Mouse (Mus musculus): Measurements from ENCODE around the gene Cfap54. TPM values are rescaled to one million over a fixed set of nuclear protein-coding genes. Genes with fewer than 3 reads are reported as not detected.

Cfap54 gene
- total and polyA plus RNA-seq, 2 experiments from 2014 or later = 3.0 to 5.2 TPM

- no peak for TF ChIP-seq CTCF (IDR thresholded peaks at IDR 0.05; ENCODE audit: low read depth)
- no peak for ATAC-seq
These were observed 20.9 kb upstream of the Cfap54 start for GRCm38 (mm10) chr10:93102321-93102720.

GRCm38 (mm10) chr10:93098211-93098805 lies 16.9 kb upstream of the Cfap54 start:
- H3K9ac ChIP-seq (replicated peaks; ENCODE audit: low read length) = no peak overlapping the region
- 77% methylated on average over 7 of the region's 7 CpGs for WGBS

More at GRCm38 (mm10) chr10:93102321-93102720, 20.9 kb upstream of the Cfap54 start:
- H3K4me2 ChIP-seq (ENCODE audit: low read depth, low read length) = no peak overlapping the region
- no peaks in the 10 kb centered on the region for H3K4me1 ChIP-seq (ENCODE audit: insufficient read depth, low read length)
- no peak overlapping the region for H3K4me3 ChIP-seq (ENCODE audit: low read length)
- no peak for DNase-seq (ENCODE audit: low spot score)
- WGBS = 59% methylated on average over 5 of the region's 5 CpGs
- H3K36me3 ChIP-seq (ENCODE audit: insufficient read depth, low read length) = no peaks in the 10 kb centered on the region
- no peaks in the 10 kb centered on the region for H3K9me3 ChIP-seq (ENCODE audit: low read length)
- H3K9ac ChIP-seq (replicated peaks; ENCODE audit: low read length) = no peak overlapping the region
- H3K27ac ChIP-seq = no peak overlapping the region
- no peaks in the 10 kb centered on the region for H3K27me3 ChIP-seq (ENCODE audit: insufficient read depth, low read length)

GRCm38 (mm10) chr10:93097439-93097838 lies 16.0 kb upstream of the Cfap54 start:
- Histone ChIP-seq H3K4me2 (ENCODE audit: low read depth, low read length) (no peak overlapping the region), H3K27ac (no peak overlapping the region), H3K4me1 (ENCODE audit: insufficient read depth, low read length) (no peaks in the 10 kb centered on the region), H3K9ac (replicated peaks; ENCODE audit: low read length) (no peak overlapping the region), H3K27me3 (ENCODE audit: insufficient read depth, low read length) (no peaks in the 10 kb centered on the region), H3K36me3 (ENCODE audit: insufficient read depth, low read length) (no peaks in the 10 kb centered on the region), H3K9me3 (ENCODE audit: low read length) (no peaks in the 10 kb centered on the region), H3K4me3 (ENCODE audit: low read length) (no peak overlapping the region)
- 94% methylated on average over 7 of the region's 7 CpGs for WGBS
- DNase-seq (ENCODE audit: low spot score) (no peak), ATAC-seq (no peak)
- TF ChIP-seq CTCF (IDR thresholded peaks at IDR 0.05; ENCODE audit: low read depth) = no peak

More at GRCm38 (mm10) chr10:93098211-93098805, 16.9 kb upstream of the Cfap54 start:
- no peak overlapping the region for H3K4me2 ChIP-seq (ENCODE audit: low read depth, low read length)
- H3K4me3 ChIP-seq (ENCODE audit: low read length) = no peak overlapping the region
- no peak overlapping the region for H3K27ac ChIP-seq
- DNase-seq (ENCODE audit: low spot score) (no peak), ATAC-seq (no peak)
- no peaks in the 10 kb centered on the region for H3K27me3 ChIP-seq (ENCODE audit: insufficient read depth, low read length)
- no peaks in the 10 kb centered on the region for H3K36me3 ChIP-seq (ENCODE audit: insufficient read depth, low read length)
- no peak for TF ChIP-seq CTCF (IDR thresholded peaks at IDR 0.05; ENCODE audit: low read depth)
- no peaks in the 10 kb centered on the region for H3K9me3 ChIP-seq (ENCODE audit: low read length)
- no peaks in the 10 kb centered on the region for H3K4me1 ChIP-seq (ENCODE audit: insufficient read depth, low read length)

GRCm38 (mm10) chr10:93095827-93096226 lies 14.4 kb upstream of the Cfap54 start:
- H3K27me3 ChIP-seq (ENCODE audit: insufficient read depth, low read length) = no peaks in the 10 kb centered on the region
- no peak overlapping the region for H3K9ac ChIP-seq (replicated peaks; ENCODE audit: low read length)
- no peak overlapping the region for H3K4me2 ChIP-seq (ENCODE audit: low read depth, low read length)
- no peaks in the 10 kb centered on the region for H3K4me1 ChIP-seq (ENCODE audit: insufficient read depth, low read length)
- 88% methylated on average over 4 of the region's 4 CpGs for WGBS
- no peaks in the 10 kb centered on the region for H3K36me3 ChIP-seq (ENCODE audit: insufficient read depth, low read length)
- no peak overlapping the region for H3K4me3 ChIP-seq (ENCODE audit: low read length)
- DNase-seq (ENCODE audit: low spot score) (no peak), ATAC-seq (no peak)
- TF ChIP-seq CTCF (IDR thresholded peaks at IDR 0.05; ENCODE audit: low read depth) = no peak
- no peaks in the 10 kb centered on the region for H3K9me3 ChIP-seq (ENCODE audit: low read length)
- no peak overlapping the region for H3K27ac ChIP-seq

GRCm38 (mm10) chr10:93094957-93095580 lies 13.7 kb upstream of the Cfap54 start:
- 74% methylated on average over 7 of the region's 7 CpGs for WGBS
- Histone ChIP-seq H3K27me3 (ENCODE audit: insufficient read depth, low read length) (no peaks in the 10 kb centered on the region), H3K4me1 (ENCODE audit: insufficient read depth, low read length) (no peaks in the 10 kb centered on the region), H3K36me3 (ENCODE audit: insufficient read depth, low read length) (no peaks in the 10 kb centered on the region), H3K4me2 (ENCODE audit: low read depth, low read length) (no peak overlapping the region), H3K27ac (no peak overlapping the region), H3K4me3 (ENCODE audit: low read length) (no peak overlapping the region), H3K9me3 (ENCODE audit: low read length) (no peaks in the 10 kb centered on the region), H3K9ac (replicated peaks; ENCODE audit: low read length) (no peak overlapping the region)
- DNase-seq (ENCODE audit: low spot score) (no peak), ATAC-seq (no peak)
- no peak for TF ChIP-seq CTCF (IDR thresholded peaks at IDR 0.05; ENCODE audit: low read depth)

- H3K9ac ChIP-seq (replicated peaks; ENCODE audit: low read length) = no peak overlapping the region
- 88% methylated on average over 2 of the region's 2 CpGs for WGBS
These were observed 10.5 kb upstream of the Cfap54 start for GRCm38 (mm10) chr10:93091928-93092327.

GRCm38 (mm10) chr10:93090241-93090640 lies 8.8 kb upstream of the Cfap54 start:
- WGBS = 86% methylated on average over 6 of the region's 6 CpGs

More at GRCm38 (mm10) chr10:93091928-93092327, 10.5 kb upstream of the Cfap54 start:
- Histone ChIP-seq H3K4me1 (ENCODE audit: insufficient read depth, low read length) (no peaks in the 10 kb centered on the region), H3K4me2 (ENCODE audit: low read depth, low read length) (no peak overlapping the region), H3K27ac (no peak overlapping the region), H3K27me3 (ENCODE audit: insufficient read depth, low read length) (no peaks in the 10 kb centered on the region), H3K36me3 (ENCODE audit: insufficient read depth, low read length) (no peaks in the 10 kb centered on the region), H3K4me3 (ENCODE audit: low read length) (no peak overlapping the region), H3K9me3 (ENCODE audit: low read length) (no peaks in the 10 kb centered on the region)
- ATAC-seq = no peak
- no peak for DNase-seq (ENCODE audit: low spot score)
- TF ChIP-seq CTCF (IDR thresholded peaks at IDR 0.05; ENCODE audit: low read depth) = no peak

More at GRCm38 (mm10) chr10:93090241-93090640, 8.8 kb upstream of the Cfap54 start:
- Histone ChIP-seq H3K27ac (no peak overlapping the region), H3K36me3 (ENCODE audit: insufficient read depth, low read length) (no peaks in the 10 kb centered on the region), H3K4me1 (ENCODE audit: insufficient read depth, low read length) (no peaks in the 10 kb centered on the region), H3K4me2 (ENCODE audit: low read depth, low read length) (no peak overlapping the region), H3K9ac (replicated peaks; ENCODE audit: low read length) (no peak overlapping the region), H3K4me3 (ENCODE audit: low read length) (no peak overlapping the region), H3K27me3 (ENCODE audit: insufficient read depth, low read length) (no peaks in the 10 kb centered on the region), H3K9me3 (ENCODE audit: low read length) (no peaks in the 10 kb centered on the region)
- DNase-seq (ENCODE audit: low spot score) (no peak), ATAC-seq (no peak)
- no peak for TF ChIP-seq CTCF (IDR thresholded peaks at IDR 0.05; ENCODE audit: low read depth)
